In genomic region chr17:49291636-49292035, GRCm38 (mm10) we compare ENCODE assay signal across 21 mouse cellular contexts.
DNase-seq lines count a peak whose midpoint lies in the region; ATAC-seq lines count a peak whose summit lies in the region.
"Had no signal": no experiment of that assay in that cellular context is flagged by ENCODE, and none has a peak within 500 bp of the region (broad histone marks: within the 10 kb centered on the region; RNA-seq: fewer than 3 reads in every experiment).

No protein-coding gene starts in this region.

- H3K9me3 ChIP-seq in hindbrain, embryonic 16.5 days (ENCODE audit: control insufficient read depth, low read length) = no peaks in the 10 kb centered on the region
- peaks cover 14% of the 10 kb centered on the region for H3K9me3 ChIP-seq in hindbrain, embryonic 13.5 days
- H3K9me3 ChIP-seq in forebrain, embryonic 15.5 days = no peaks in the 10 kb centered on the region
- H3K9me3 ChIP-seq: embryonic facial prominence, embryonic 15.5 days; heart, embryonic 10.5 days had no signal

- H3K27me3 ChIP-seq in hindbrain, embryonic 16.5 days (replicated peaks; ENCODE audit: control insufficient read depth, insufficient read depth, low read length) = no peaks in the 10 kb centered on the region
- H3K27me3 ChIP-seq in hindbrain, embryonic 13.5 days = no peaks in the 10 kb centered on the region
- no peaks in the 10 kb centered on the region for H3K27me3 ChIP-seq in forebrain, embryonic 15.5 days
- H3K27me3 ChIP-seq: embryonic facial prominence, embryonic 15.5 days; hindbrain, embryonic 12.5 days had no signal

- no peaks in the 10 kb centered on the region for H3K4me1 ChIP-seq in hindbrain, embryonic 16.5 days (ENCODE audit: control insufficient read depth, insufficient read depth, low read depth, low read length)
- H3K4me1 ChIP-seq in hindbrain, embryonic 13.5 days (replicated peaks) = no peaks in the 10 kb centered on the region
- no peaks in the 10 kb centered on the region for H3K4me1 ChIP-seq in forebrain, embryonic 15.5 days
- H3K4me1 ChIP-seq: embryonic facial prominence, embryonic 15.5 days; forebrain, embryonic 10.5 days; heart, embryonic 10.5 days; hindbrain, embryonic 12.5 days had no signal

- H3K36me3 ChIP-seq in hindbrain, embryonic 16.5 days (ENCODE audit: control insufficient read depth, insufficient read depth, low read length) = no peaks in the 10 kb centered on the region
- no peaks in the 10 kb centered on the region for H3K36me3 ChIP-seq in hindbrain, embryonic 13.5 days
- no peaks in the 10 kb centered on the region for H3K36me3 ChIP-seq in forebrain, embryonic 15.5 days
- H3K36me3 ChIP-seq: embryonic facial prominence, embryonic 15.5 days; forebrain, embryonic 10.5 days; heart, embryonic 10.5 days; hindbrain, embryonic 12.5 days had no signal

- no peak overlapping the region for H3K4me2 ChIP-seq in hindbrain, embryonic 16.5 days (ENCODE audit: low read length)
- no peak overlapping the region for H3K4me2 ChIP-seq in hindbrain, embryonic 13.5 days
- no peak overlapping the region for H3K4me2 ChIP-seq in forebrain, embryonic 15.5 days (replicated peaks)
- H3K4me2 ChIP-seq: embryonic facial prominence, embryonic 15.5 days; hindbrain, embryonic 12.5 days had no signal

- 45% methylated on average over 3 of the region's 3 CpGs for WGBS in hindbrain, embryonic 16.5 days
- WGBS in hindbrain, embryonic 13.5 days = 48% methylated on average over 3 of the region's 3 CpGs
- 70% methylated on average over 3 of the region's 3 CpGs for WGBS in forebrain, embryonic 15.5 days

- peak; percentile 78 to 84 for DNase-seq in cerebellum, postnatal 10 days
- no peak for DNase-seq in cerebellum, adult 11-12 months
- DNase-seq in mesoderm, embryonic 11.5 days (ENCODE audit: low read depth, low spot score) = peak; percentile 18
- peak; percentile 5 for DNase-seq in retina, embryonic 14.5 days (ENCODE audit: low spot score)
- DNase-seq: adrenal gland, adult 2 months; adrenal gland, postnatal 25 days; embryo, embryonic 11 days; gastrocnemius, postnatal 36 days; heart, adult 18-20 months; kidney, adult 8-10 months had no signal

- no peak overlapping the region for H3K9ac ChIP-seq in hindbrain, embryonic 16.5 days (ENCODE audit: low read depth, low read length)
- no peak overlapping the region for H3K9ac ChIP-seq in hindbrain, embryonic 13.5 days
- no peak overlapping the region for H3K9ac ChIP-seq in forebrain, embryonic 15.5 days (replicated peaks)
- H3K9ac ChIP-seq: embryonic facial prominence, embryonic 15.5 days; hindbrain, embryonic 12.5 days had no signal

- peak; percentile 37; the same call in 1 of the 2 replicates for ATAC-seq in hindbrain, embryonic 16.5 days
- no peak for ATAC-seq in hindbrain, embryonic 13.5 days (ENCODE audit: low FRiP score)
- no peak for ATAC-seq in forebrain, embryonic 15.5 days (replicated peaks)
- ATAC-seq: forebrain, embryonic 14.5 days; inflammation-experienced regulatory T-cells, adult 6 months; intestine, postnatal 0 days had no signal

- H3K4me3 ChIP-seq in hindbrain, embryonic 16.5 days (ENCODE audit: low read length) = no peak overlapping the region
- H3K4me3 ChIP-seq in hindbrain, embryonic 13.5 days = no peak overlapping the region
- H3K4me3 ChIP-seq in forebrain, embryonic 15.5 days = no peak overlapping the region
- H3K4me3 ChIP-seq: embryonic facial prominence, embryonic 15.5 days; erythroblast, embryonic 14.5 days; forebrain, embryonic 10.5 days; heart, embryonic 10.5 days; hindbrain, embryonic 12.5 days had no signal

- no peak overlapping the region for H3K27ac ChIP-seq in hindbrain, embryonic 16.5 days (ENCODE audit: low read depth, low read length)
- no peak overlapping the region for H3K27ac ChIP-seq in hindbrain, embryonic 13.5 days
- H3K27ac ChIP-seq in forebrain, embryonic 15.5 days (replicated peaks) = no peak overlapping the region
- H3K27ac ChIP-seq: embryonic facial prominence, embryonic 15.5 days; forebrain, embryonic 10.5 days; heart, embryonic 10.5 days; hindbrain, embryonic 12.5 days had no signal
